Mouse (Mus musculus) urinary bladder, adult 2 months (tissue): ENCODE data around the gene Olfr824. TPM values are rescaled to one million over a fixed set of nuclear protein-coding genes. Genes with fewer than 3 reads are reported as not detected.
"Not testable (repeated sequence)": the region's sequence is repeated elsewhere in the genome, so short reads cannot be mapped to it uniquely, and the experiment has no call there.

Source experiments
- DNase-seq: peaks from one replicate; pipeline ENCODE4 v3.0.0; 2022; ENCODE audit warnings: low spot score
- polyA plus RNA-seq: library from polyadenylated mRNA; depleted of rRNA; stranded (reverse); fragments of >200 nt; gene quantifications from 2 replicates; pipeline ENCODE4 v1.2.3, GENCODE M21; 2012; rRNA removed

The Olfr824 gene
- not detected in 2 replicates for polyA plus RNA-seq

GRCm38 (mm10) chr10:130129900-130130299, at the start of gene Olfr824:
Gene Olfr824 (minus strand): TSS chr10:130130000.
- DNase-seq: not testable (repeated sequence)

GRCm38 (mm10) chr10:130166666-130167065, 36.9 kb upstream of the Olfr824 start, which contains the start of gene Olfr825:
Gene Olfr825 (minus strand): TSS chr10:130166766.
- DNase-seq: no peak

- no peak for DNase-seq
Observed at GRCm38 (mm10) chr10:130165196-130165595, 35.4 kb upstream of the Olfr824 start.

GRCm38 (mm10) chr10:130144121-130144520, 14.3 kb upstream of the Olfr824 start:
- DNase-seq: no peak

GRCm38 (mm10) chr10:130142481-130142880, 12.7 kb upstream of the Olfr824 start:
- DNase-seq: not testable (repeated sequence)

- DNase-seq: no peak
Observed at GRCm38 (mm10) chr10:130134811-130135210, 5.0 kb upstream of the Olfr824 start.

GRCm38 (mm10) chr10:130116045-130116444, 13.8 kb downstream of the Olfr824 start:
- DNase-seq: not testable (repeated sequence)

GRCm38 (mm10) chr10:130115283-130115682, 14.5 kb downstream of the Olfr824 start, which contains the start of gene Olfr823:
Gene Olfr823 (minus strand): TSS chr10:130115383.
- DNase-seq: not testable (repeated sequence)

GRCm38 (mm10) chr10:130096104-130096503, 33.7 kb downstream of the Olfr824 start:
- DNase-seq: no peak

GRCm38 (mm10) chr10:130092838-130093440, 36.9 kb downstream of the Olfr824 start:
- no peak for DNase-seq

Other genes starting within 250 kb of the Olfr824 start
- not detected in 2 replicates for gene Olfr815, start 224.1 kb downstream of the Olfr824 start, polyA plus RNA-seq
- not detected in 2 replicates for gene Olfr816, start 214.4 kb downstream of the Olfr824 start, polyA plus RNA-seq
- gene Olfr818, start 180.9 kb downstream of the Olfr824 start, polyA plus RNA-seq: not detected in 2 replicates
- gene Olfr819, start 162.7 kb downstream of the Olfr824 start, polyA plus RNA-seq: not detected in 2 replicates
- not detected in 2 replicates for gene Olfr247, start 153.9 kb downstream of the Olfr824 start, polyA plus RNA-seq
- not detected in 2 replicates for gene Gm10310, start 144.9 kb downstream of the Olfr824 start, polyA plus RNA-seq
- gene Olfr820, start 117.4 kb downstream of the Olfr824 start, polyA plus RNA-seq: not detected in 2 replicates
- gene Olfr821, start 99.7 kb downstream of the Olfr824 start, polyA plus RNA-seq: not detected in 2 replicates
- gene Olfr822, start 58.8 kb downstream of the Olfr824 start, polyA plus RNA-seq: not detected in 2 replicates
- gene Olfr823, start 14.6 kb downstream of the Olfr824 start, polyA plus RNA-seq: not detected in 2 replicates
- gene Olfr825, start 36.8 kb upstream of the Olfr824 start, polyA plus RNA-seq: not detected in 2 replicates
- not detected in 2 replicates for gene Olfr826, start 54.2 kb upstream of the Olfr824 start, polyA plus RNA-seq
- gene Olfr827, start 84.4 kb upstream of the Olfr824 start, polyA plus RNA-seq: not detected in 2 replicates
- not detected in 2 replicates for gene Neurod4, start 150.2 kb upstream of the Olfr824 start, polyA plus RNA-seq
- gene Tespa1, start 192.9 kb upstream of the Olfr824 start, polyA plus RNA-seq: 0.93 and 1.1 TPM in 2 replicates